Mouse (Mus musculus) limb, embryonic 15.5 days (tissue): ENCODE measurements at regions not wholly inside any gene's neighbourhood (a gene's known extent, or its start where the extent isn't known, plus 50 kb on each side); places are given as distances from the start of the nearest gene placed in this dataset.

ENCODE experiments used
- ATAC-seq: fragments of 200-750 bp; cut with Nextera tagmentation; 2 replicates; pipeline ENCODE4 v1.8.0; 2017; ENCODE audit warnings: low read depth, moderate TSS enrichment; ENCODE audit not compliant: insufficient number of reproducible peaks, low FRiP score, low TSS enrichment
- H3K27ac ChIP-seq: fragments of 300-500 bp; sonication (generic); 2 replicates; pipeline ENCODE4 v1.5.1; 2015; ENCODE audit warnings: moderate library complexity, mild to moderate bottlenecking, inconsistent platforms
- H3K27me3 ChIP-seq: fragments of 300-500 bp; sonication (generic); 2 replicates; pipeline ENCODE4 v1.6.1; 2015; ENCODE audit warnings: inconsistent platforms
- H3K36me3 ChIP-seq: fragments of 300-500 bp; sonication (generic); 2 replicates; pipeline ENCODE4 v1.6.1; 2015; ENCODE audit warnings: inconsistent platforms
- H3K4me1 ChIP-seq: fragments of 300-500 bp; sonication (generic); 2 replicates; pipeline ENCODE4 v1.6.1; 2015; ENCODE audit warnings: inconsistent platforms
- H3K4me2 ChIP-seq: fragments of 300-500 bp; sonication (generic); 2 replicates; pipeline ENCODE4 v1.6.1; 2015; ENCODE audit warnings: mild to moderate bottlenecking, inconsistent platforms
- H3K4me3 ChIP-seq: fragments of 300-500 bp; sonication (generic); 2 replicates; pipeline ENCODE4 v1.5.1; 2015; ENCODE audit warnings: mild to moderate bottlenecking, inconsistent platforms
- H3K9ac ChIP-seq: fragments of 300-500 bp; sonication (generic); 2 replicates; pipeline ENCODE4 v1.6.1; 2015; ENCODE audit warnings: inconsistent platforms
- H3K9me3 ChIP-seq: fragments of 300-500 bp; sonication (generic); 2 replicates; pipeline ENCODE4 v1.6.1; 2016; ENCODE audit warnings: inconsistent platforms
- WGBS: fragments of 180-500 bp; shearing (Covaris S2); methylation state at CpG from one replicate; pipeline ENCODE4 v1.1.7; 2015; 5-methylcytosine and 5-hydroxymethylcytosine counted together

DNA sequence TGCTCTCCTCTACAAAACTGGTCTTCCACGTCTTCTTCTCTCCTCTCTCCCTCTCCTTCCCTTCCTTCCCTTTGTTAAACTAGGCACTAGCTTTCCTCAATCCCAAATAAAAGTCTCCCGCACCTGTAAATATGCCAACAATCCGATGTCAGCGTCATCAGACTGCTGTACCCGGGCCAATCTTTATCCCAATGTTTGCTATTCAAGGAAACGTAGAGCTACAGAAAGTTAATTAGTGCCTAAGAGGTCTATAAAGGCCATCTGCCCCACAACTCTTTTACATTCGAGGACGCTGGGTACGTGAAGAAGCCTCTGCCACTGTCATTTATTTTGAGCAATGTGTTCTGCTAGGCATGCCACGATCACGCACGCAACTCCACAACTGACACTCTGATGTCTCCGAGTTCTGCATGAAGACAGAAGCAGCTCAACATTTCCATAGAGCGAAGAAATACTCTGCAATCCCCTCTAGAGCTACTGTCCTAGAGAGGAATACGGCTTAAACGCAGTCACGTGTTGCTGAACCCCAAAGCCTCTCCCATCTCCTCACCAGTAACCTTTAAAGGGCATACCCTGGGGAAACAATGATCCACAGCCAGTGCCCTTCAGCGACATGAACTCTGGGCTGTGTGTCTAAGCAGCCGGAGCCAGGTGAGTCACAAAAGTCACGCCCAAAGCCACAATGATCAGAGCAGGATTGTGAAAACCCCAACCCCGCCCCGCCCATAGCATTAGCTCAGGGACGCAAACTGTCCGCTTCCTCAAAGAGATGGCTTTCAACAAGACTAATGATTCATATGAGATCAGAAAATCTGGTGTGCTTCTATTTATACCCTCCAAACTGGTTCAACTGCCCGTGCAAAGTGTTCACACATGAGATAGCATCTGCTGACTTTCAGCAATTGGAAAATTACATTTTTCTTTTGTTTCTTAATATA is 510.9 kb upstream of the Gm10131 start:
- Histone ChIP-seq H3K4me3 (no peak overlapping the region), H3K9ac (no peak overlapping the region), H3K36me3 (no peaks in the 10 kb centered on the region), H3K27me3 (no peaks in the 10 kb centered on the region), H3K4me2 (no peak overlapping the region), H3K4me1 (0 out of 2 replicates have a peak, but pooled peaks cover 4% of the 10 kb centered on the region), H3K27ac (no peak overlapping the region), H3K9me3 (no peaks in the 10 kb centered on the region)
- ATAC-seq = no peak
- WGBS = 67% methylated on average over 25 of the region's 25 CpGs

DNA sequence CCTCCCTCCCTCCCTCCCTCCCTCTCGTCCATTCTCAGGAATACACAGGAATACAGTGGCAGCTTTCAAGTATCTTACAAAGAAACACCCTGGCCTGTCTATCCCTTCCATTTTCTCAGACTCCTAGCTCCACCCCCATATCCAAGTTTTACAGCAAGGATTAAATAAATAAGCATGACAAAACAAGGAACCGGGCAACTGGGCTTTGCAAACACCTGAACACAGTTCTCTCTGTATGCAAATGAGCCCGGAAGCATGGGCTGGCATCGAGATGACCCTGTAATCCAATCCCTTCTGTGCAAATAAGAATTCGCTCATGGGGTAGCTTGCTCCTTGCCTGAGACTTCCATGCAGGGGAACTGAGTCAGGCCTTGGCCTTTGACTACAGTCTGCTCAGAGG is 506.5 kb upstream of the Gm10131 start:
- Histone ChIP-seq H3K4me1 (0 out of 2 replicates have a peak, but pooled peaks cover 6% of the 10 kb centered on the region), H3K9ac (no peak overlapping the region), H3K4me2 (no peak overlapping the region), H3K27ac (no peak overlapping the region), H3K36me3 (no peaks in the 10 kb centered on the region), H3K4me3 (no peak overlapping the region), H3K9me3 (no peaks in the 10 kb centered on the region), H3K27me3 (no peaks in the 10 kb centered on the region)
- 40% methylated on average over 4 of the region's 5 CpGs for WGBS
- ATAC-seq = no peak

DNA sequence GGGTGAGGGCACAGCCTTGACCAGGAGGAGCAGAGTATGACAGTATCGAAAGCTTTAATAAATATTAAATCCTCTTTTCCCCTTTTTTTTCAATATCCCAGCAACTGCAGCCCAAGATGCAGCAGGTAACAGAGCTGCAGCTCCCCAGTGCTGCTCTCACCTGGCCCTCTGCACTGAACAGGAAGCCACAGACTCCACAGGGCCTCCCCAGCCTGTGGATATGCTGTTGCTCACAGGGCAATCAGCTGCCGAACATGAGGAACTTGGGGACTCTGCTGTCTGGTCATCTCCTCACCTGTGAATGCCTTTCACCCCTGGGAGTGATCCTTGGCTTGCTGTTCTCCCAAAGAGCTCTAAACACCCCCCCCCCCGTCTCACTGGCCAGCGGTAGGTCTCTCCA is 503.4 kb upstream of the Gm10131 start:
- Histone ChIP-seq H3K4me3 (no peak overlapping the region), H3K27ac (no peak overlapping the region), H3K9ac (no peak overlapping the region), H3K36me3 (no peaks in the 10 kb centered on the region), H3K9me3 (no peaks in the 10 kb centered on the region), H3K27me3 (no peaks in the 10 kb centered on the region), H3K4me1 (0 out of 2 replicates have a peak, but pooled peaks cover 6% of the 10 kb centered on the region), H3K4me2 (no peak overlapping the region)
- WGBS = 71% methylated on average over 4 of the region's 4 CpGs
- ATAC-seq = no peak

DNA sequence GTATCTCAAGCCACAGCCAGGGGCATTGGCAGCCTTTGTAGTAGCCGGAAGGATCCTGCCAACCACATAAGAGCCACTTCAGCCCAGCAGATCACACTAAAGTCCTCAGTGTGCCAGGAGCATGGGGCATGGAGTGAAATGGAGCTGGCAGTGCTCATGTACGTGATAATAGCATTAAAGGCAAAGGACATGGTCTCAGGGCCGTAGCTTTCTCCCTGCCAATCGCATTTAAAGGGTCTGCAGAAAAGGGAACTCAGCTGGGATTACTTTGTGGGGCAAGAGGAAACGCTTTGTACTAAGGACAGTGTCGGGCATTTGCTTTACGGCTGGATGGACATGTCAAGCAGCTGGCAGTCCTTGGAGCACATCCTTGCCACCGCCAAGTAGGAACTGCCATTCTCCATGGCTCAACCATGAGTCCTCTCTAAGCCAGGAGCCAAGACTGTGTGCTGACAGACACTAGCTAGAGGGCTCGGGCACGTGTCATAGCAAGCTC is 502.5 kb upstream of the Gm10131 start:
- Histone ChIP-seq H3K9me3 (no peaks in the 10 kb centered on the region), H3K27ac (no peak overlapping the region), H3K4me2 (no peak overlapping the region), H3K9ac (no peak overlapping the region), H3K4me3 (no peak overlapping the region), H3K4me1 (0 out of 2 replicates have a peak, but pooled peaks cover 6% of the 10 kb centered on the region), H3K36me3 (no peaks in the 10 kb centered on the region), H3K27me3 (no peaks in the 10 kb centered on the region)
- ATAC-seq = no peak
- WGBS = 61% methylated on average over 10 of the region's 10 CpGs

DNA sequence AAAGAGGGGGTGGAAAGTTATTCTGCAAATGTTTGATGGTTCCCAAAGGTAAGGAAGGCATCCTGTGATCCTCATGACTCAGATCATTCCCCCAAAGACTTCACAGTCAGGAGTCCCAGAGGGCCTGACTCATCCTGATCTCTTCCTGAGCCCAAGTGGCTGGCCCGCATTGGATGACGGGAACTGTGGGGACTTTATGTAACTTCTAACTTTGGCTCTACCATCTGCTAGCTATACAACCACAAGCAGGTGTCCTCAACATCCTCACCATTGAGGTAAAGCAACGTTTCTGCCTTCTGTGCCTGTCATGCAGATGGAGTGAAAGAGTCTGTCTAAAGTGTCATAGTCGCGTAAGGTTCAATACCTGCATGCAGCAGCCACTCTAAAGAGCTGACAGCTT is 501.6 kb upstream of the Gm10131 start:
- Histone ChIP-seq H3K36me3 (no peaks in the 10 kb centered on the region), H3K4me3 (no peak overlapping the region), H3K27me3 (no peaks in the 10 kb centered on the region), H3K4me1 (0 out of 2 replicates have a peak, but pooled peaks cover 4% of the 10 kb centered on the region), H3K4me2 (no peak overlapping the region), H3K9ac (no peak overlapping the region), H3K27ac (no peak overlapping the region), H3K9me3 (no peaks in the 10 kb centered on the region)
- 83% methylated on average over 5 of the region's 5 CpGs for WGBS
- no peak for ATAC-seq

DNA sequence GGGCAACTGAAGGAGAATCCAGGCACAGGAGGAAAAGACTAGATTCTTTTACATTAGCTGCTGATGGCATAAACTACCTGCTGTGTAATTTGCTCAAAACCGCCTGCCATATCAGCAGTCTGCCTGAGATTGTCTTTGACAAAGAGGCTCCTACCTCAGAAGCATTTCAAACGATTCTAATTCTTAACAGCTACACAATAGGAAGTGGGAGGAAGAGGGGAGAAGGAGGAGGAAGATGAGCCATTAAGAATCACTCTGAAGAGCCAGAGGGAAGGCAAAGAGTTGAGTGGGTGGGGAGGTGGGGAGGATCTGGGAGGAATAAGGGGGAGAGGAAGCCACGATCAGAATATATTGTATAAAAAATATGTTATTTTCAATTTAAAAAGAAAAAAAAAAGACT is 500.9 kb upstream of the Gm10131 start:
- no peak for ATAC-seq
- no peak overlapping the region for H3K4me2 ChIP-seq
- no peak overlapping the region for H3K27ac ChIP-seq
- H3K4me1 ChIP-seq = 0 out of 2 replicates have a peak, but pooled peaks cover 2% of the 10 kb centered on the region
- WGBS = 77% methylated on average over 3 of the region's 3 CpGs
- no peaks in the 10 kb centered on the region for H3K9me3 ChIP-seq
- no peaks in the 10 kb centered on the region for H3K27me3 ChIP-seq
- no peak overlapping the region for H3K9ac ChIP-seq
- no peak overlapping the region for H3K4me3 ChIP-seq
- H3K36me3 ChIP-seq = no peaks in the 10 kb centered on the region

DNA sequence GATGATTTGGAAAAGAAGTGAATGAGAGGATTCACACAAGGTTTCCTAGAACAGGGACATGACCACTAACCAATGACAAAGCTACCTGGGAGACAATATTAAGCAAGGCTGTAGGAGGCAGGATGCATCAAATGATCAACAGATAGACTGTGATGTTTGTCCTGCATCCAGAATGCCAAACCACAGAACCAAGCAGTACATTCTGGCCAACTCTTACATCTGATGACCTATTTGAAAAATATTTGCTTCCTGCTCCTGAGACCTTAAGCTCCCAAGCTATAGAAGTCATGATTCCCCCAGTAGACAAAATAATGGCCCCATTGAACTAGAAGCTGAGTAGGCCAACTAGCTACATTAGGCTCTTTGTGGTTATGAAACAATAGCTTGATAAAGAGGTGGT is 498.6 kb upstream of the Gm10131 start:
- no peak overlapping the region for H3K4me3 ChIP-seq
- H3K4me2 ChIP-seq = no peak overlapping the region

DNA sequence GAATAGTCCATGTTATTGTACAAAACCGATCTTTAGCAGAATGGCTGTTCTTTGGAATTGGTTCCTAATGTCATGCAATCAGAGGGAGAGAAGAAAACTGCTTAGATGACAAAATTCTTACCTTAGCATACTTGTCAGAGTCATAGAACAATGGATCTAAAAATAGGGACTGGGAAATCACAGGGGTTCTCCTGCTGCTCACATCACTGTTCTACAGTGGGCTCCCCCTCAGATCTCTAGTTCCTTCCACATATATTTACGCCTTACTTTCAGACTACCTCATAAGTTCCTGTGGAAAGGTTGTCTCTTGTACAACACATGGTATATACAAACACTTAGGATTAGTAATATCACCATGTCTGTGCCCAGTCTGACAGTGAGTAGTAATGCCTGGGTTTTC is 495.9 kb upstream of the Gm10131 start:
- H3K27ac ChIP-seq = no peak overlapping the region
- no peak overlapping the region for H3K4me2 ChIP-seq
- 88% methylated on average over 2 of the region's 2 CpGs for WGBS
- ATAC-seq = no peak
- H3K9me3 ChIP-seq = no peaks in the 10 kb centered on the region
- H3K36me3 ChIP-seq = no peaks in the 10 kb centered on the region
- H3K4me1 ChIP-seq = no peaks in the 10 kb centered on the region
- H3K27me3 ChIP-seq = no peaks in the 10 kb centered on the region
- H3K9ac ChIP-seq = no peak overlapping the region
- H3K4me3 ChIP-seq = no peak overlapping the region

More for the DNA sequence above, 498.6 kb upstream of the Gm10131 start:
- no peak overlapping the region for H3K27ac ChIP-seq
- no peak overlapping the region for H3K9ac ChIP-seq
- H3K4me1 ChIP-seq = 0 out of 2 replicates have a peak, but pooled peaks cover 2% of the 10 kb centered on the region
- no peaks in the 10 kb centered on the region for H3K27me3 ChIP-seq
- H3K9me3 ChIP-seq = no peaks in the 10 kb centered on the region
- H3K36me3 ChIP-seq = no peaks in the 10 kb centered on the region
- ATAC-seq = no peak

DNA sequence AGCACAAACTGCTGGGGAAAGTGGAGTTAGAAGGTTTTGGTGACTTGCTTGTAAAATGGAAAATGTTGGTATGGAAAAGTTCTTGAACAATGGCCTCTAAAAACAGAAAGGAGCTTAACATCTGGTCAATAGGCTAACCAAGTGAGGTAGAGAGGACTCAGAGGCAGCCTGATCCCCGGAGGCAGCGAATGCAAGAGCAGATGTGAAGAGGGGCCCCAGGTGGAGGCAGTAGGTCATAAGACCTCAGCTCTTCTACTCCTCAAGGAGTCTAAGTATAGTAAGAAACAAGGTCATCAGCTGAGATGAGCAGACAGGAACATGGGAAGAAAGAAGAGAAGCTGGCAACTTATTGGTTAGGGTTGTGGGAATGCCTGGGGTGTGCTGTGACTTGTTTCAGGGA is 493.5 kb upstream of the Gm10131 start:
- no peak overlapping the region for H3K9ac ChIP-seq
- H3K27ac ChIP-seq = no peak overlapping the region
- H3K4me2 ChIP-seq = no peak overlapping the region
- ATAC-seq = no peak
- no peak overlapping the region for H3K4me3 ChIP-seq
- 80% methylated on average over 2 of the region's 2 CpGs for WGBS
- no peaks in the 10 kb centered on the region for H3K27me3 ChIP-seq
- no peaks in the 10 kb centered on the region for H3K36me3 ChIP-seq
- H3K4me1 ChIP-seq = no peaks in the 10 kb centered on the region
- H3K9me3 ChIP-seq = no peaks in the 10 kb centered on the region

DNA sequence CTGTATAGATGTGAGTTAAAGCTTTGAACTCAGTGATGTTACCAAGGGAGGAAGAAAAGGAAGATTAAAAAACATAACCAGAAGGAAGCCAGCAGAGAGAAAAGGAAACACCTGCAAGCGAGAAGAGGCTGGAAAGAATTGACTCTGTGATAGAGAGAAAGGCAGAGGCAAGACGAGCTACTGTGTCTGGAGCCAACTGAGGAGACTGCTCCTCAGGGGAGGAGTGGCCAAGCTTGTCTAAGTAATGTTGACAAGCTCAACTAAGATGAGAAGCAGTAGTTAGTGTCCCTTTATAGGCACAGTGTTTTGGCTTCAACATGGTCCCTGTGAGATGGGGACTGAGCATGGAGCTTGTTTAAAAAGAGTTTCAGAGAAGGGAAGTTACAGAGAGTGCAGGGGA is 493.0 kb upstream of the Gm10131 start:
- WGBS = 70% methylated on average over 2 of the region's 2 CpGs
- Histone ChIP-seq H3K27ac (no peak overlapping the region), H3K4me3 (no peak overlapping the region), H3K9me3 (no peaks in the 10 kb centered on the region), H3K27me3 (no peaks in the 10 kb centered on the region), H3K4me2 (no peak overlapping the region), H3K4me1 (no peaks in the 10 kb centered on the region), H3K36me3 (no peaks in the 10 kb centered on the region), H3K9ac (no peak overlapping the region)
- ATAC-seq = no peak

DNA sequence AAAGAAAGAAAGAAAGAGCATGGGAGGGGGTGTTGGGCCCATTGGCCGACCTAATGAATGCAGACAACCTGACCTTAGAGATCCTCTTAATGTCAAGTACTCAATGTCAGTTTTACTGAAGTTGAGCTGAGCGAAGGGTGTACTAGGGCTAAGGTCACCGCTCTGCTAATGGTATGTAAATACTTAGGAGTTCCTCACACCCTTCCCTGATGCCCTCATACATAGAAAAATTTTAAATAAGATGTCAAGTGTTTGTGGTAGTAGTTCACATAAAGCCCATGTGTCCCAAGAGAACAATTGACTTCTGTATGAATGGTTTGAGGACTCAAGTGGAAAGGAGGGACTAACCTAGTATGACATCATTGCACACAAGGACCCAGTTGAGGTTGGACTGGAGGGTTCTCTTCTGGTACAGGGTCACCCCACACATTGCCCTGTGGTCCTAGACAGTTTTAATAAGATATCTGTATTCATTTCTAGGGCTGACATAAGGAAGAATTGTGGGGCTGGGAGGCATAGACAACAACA is 490.0 kb upstream of the Gm10131 start:
- Histone ChIP-seq H3K27ac (no peak overlapping the region), H3K9ac (no peak overlapping the region), H3K36me3 (no peaks in the 10 kb centered on the region), H3K27me3 (no peaks in the 10 kb centered on the region), H3K4me2 (no peak overlapping the region), H3K9me3 (no peaks in the 10 kb centered on the region), H3K4me3 (no peak overlapping the region), H3K4me1 (no peaks in the 10 kb centered on the region)
- no peak for ATAC-seq
- WGBS = 88% methylated on average over 3 of the region's 3 CpGs

DNA sequence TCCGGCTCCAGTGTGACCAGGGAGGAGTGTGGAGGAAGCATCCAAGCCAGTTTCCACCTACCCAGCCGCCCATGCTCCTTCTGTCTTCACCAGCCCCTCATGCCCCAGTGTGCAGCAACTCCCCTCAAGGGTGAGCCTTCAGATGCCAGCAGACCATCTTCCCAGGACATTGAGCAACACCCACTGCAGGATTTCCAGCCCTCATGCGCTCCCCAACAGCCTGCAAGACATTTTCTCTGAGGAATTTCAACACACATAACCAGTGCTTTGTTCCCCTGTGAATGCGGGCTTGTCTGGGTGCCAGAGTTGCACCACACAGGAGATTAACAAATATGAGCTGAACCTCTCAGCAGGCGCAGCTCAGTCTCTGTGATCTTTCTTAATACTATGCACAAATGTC is 489.3 kb upstream of the Gm10131 start:
- 59% methylated on average over 5 of the region's 5 CpGs for WGBS
- Histone ChIP-seq H3K27me3 (no peaks in the 10 kb centered on the region), H3K27ac (0 out of 2 replicates have a peak overlapping the region, but pooled peaks have one; percentile 5), H3K9me3 (no peaks in the 10 kb centered on the region), H3K4me3 (no peak overlapping the region), H3K4me2 (no peak overlapping the region), H3K9ac (no peak overlapping the region), H3K36me3 (no peaks in the 10 kb centered on the region), H3K4me1 (no peaks in the 10 kb centered on the region)
- no peak; the same call in 1 of the 2 replicates for ATAC-seq
